38 mouse cellular contexts compared by ENCODE assay signal in the genomic region with DNA sequence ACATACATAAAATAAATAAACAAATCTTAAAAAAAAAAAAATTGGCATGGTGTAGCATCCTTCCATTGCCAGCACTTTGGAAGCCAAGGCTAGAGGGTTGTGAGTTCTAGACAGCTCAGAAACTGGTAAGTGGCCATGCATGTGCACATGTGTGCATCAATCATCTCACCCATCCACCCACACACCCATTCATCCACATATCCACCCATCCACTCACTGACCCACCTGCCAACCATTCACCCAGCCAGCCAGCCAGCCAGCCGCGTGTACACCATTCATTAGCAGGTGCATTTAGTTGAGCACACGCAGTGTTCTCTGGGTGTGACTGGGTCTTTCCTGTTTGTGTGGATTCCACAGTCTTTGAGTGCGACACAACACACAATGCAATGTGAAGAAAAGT. TPM values are rescaled to one million over a fixed set of nuclear protein-coding genes. Genes with fewer than 3 reads are reported as not detected.
"Had no signal": no experiment of that assay in that cellular context is flagged by ENCODE, and none has a peak within 500 bp of the region (broad histone marks: within the 10 kb centered on the region; RNA-seq: fewer than 3 reads in every experiment).

No protein-coding gene starts in this region.

- ATAC-seq: hindbrain, embryonic 16.5 days; hindbrain, postnatal 0 days; inflammation-experienced regulatory T-cells, adult 6 months; intestine, embryonic 16.5 days; intestine, postnatal 0 days had no signal

- H3K36me3 ChIP-seq: heart, embryonic 10.5 days; heart, embryonic 13.5 days; heart, embryonic 15.5 days; hindbrain, embryonic 10.5 days; hindbrain, embryonic 12.5 days; hindbrain, embryonic 13.5 days; hindbrain, embryonic 15.5 days; kidney, embryonic 15.5 days had no signal

- H3K27ac ChIP-seq: heart, embryonic 10.5 days; heart, embryonic 13.5 days; heart, embryonic 15.5 days; hindbrain, embryonic 10.5 days; hindbrain, embryonic 12.5 days; hindbrain, embryonic 13.5 days; hindbrain, embryonic 14.5 days; hindbrain, embryonic 15.5 days; hindbrain, postnatal 0 days; kidney, embryonic 15.5 days; kidney, postnatal 0 days; layer of hippocampus, adult 2 months; left cerebral cortex, adult 2 months had no signal

- H3K9ac ChIP-seq: heart, embryonic 13.5 days; heart, embryonic 15.5 days; hindbrain, embryonic 12.5 days; hindbrain, embryonic 13.5 days; hindbrain, embryonic 14.5 days; hindbrain, embryonic 15.5 days; kidney, embryonic 15.5 days had no signal

- H3K4me2 ChIP-seq: heart, embryonic 11.5 days; heart, embryonic 13.5 days; heart, embryonic 15.5 days; hindbrain, embryonic 12.5 days; hindbrain, embryonic 13.5 days; hindbrain, embryonic 14.5 days; hindbrain, embryonic 15.5 days; kidney, embryonic 15.5 days had no signal

- H3K9me3 ChIP-seq: heart, embryonic 10.5 days; heart, embryonic 13.5 days; heart, embryonic 15.5 days; hindbrain, embryonic 10.5 days; hindbrain, embryonic 12.5 days; hindbrain, embryonic 13.5 days; hindbrain, embryonic 15.5 days; kidney, embryonic 15.5 days had no signal

- DNase-seq: heart, postnatal 10 days; heart, postnatal 14 days; heart, postnatal 36 days; heart, postnatal 4 days; kidney, adult 11 months; kidney, adult 18-20 months; kidney, adult 2 months; kidney, adult 8-10 months; kidney, adult 9 months; kidney, postnatal 10 days; kidney, postnatal 14 days; kidney, postnatal 25 days; kidney, postnatal 36 days; kidney, postnatal 4 days; layer of hippocampus, adult 9-11 months; layer of hippocampus, postnatal 36 days had no signal

- H3K4me3 ChIP-seq: heart, embryonic 10.5 days; heart, embryonic 13.5 days; heart, embryonic 15.5 days; hindbrain, embryonic 10.5 days; hindbrain, embryonic 12.5 days; hindbrain, embryonic 13.5 days; hindbrain, embryonic 15.5 days; kidney, embryonic 15.5 days; layer of hippocampus, adult 2 months; left cerebral cortex, adult 2 months had no signal

- H3K27me3 ChIP-seq: hindbrain, embryonic 13.5 days; hindbrain, embryonic 15.5 days; kidney, embryonic 15.5 days had no signal

RNA-seq across cellular contexts. Expression of gene Ccl17, which starts 4.4 kb away (rescaled TPM):
- polyA plus RNA-seq: heart, postnatal 0 days; hindbrain, embryonic 10.5 days; hindbrain, embryonic 11.5 days; hindbrain, embryonic 12.5 days; hindbrain, embryonic 13.5 days; inflammation-experienced regulatory T-cells, adult 6 months; intestine, embryonic 14.5 days; kidney, embryonic 14.5 days; kidney, embryonic 15.5 days had no signal
